Comparison of ENCODE assay signal across 41 mouse cellular contexts in genomic region chr10:14666147-14666546, GRCm38 (mm10). TPM values are rescaled to one million over a fixed set of nuclear protein-coding genes. Genes with fewer than 3 reads are reported as not detected.
"Had no signal": no experiment of that assay in that cellular context is flagged by ENCODE, and none has a peak within 500 bp of the region (broad histone marks: within the 10 kb centered on the region; RNA-seq: fewer than 3 reads in every experiment).

No protein-coding gene starts in this region.

- H3K4me2 ChIP-seq: heart, embryonic 13.5 days; heart, embryonic 15.5 days; hindbrain, embryonic 13.5 days; hindbrain, embryonic 15.5 days; kidney, embryonic 15.5 days; limb, embryonic 13.5 days; limb, embryonic 15.5 days; liver, embryonic 12.5 days had no signal

- DNase-seq: forebrain, postnatal 0 days; gastrocnemius, postnatal 14 days; gastrocnemius, postnatal 36 days; heart, adult 11 months; heart, postnatal 36 days; kidney, adult 11 months; kidney, adult 2 months; kidney, adult 9 months; kidney, postnatal 10 days; kidney, postnatal 36 days; layer of hippocampus, adult 9-11 months; layer of hippocampus, postnatal 36 days; left cerebral cortex, postnatal 4 days had no signal

- H3K4me1 ChIP-seq: heart, embryonic 13.5 days; heart, embryonic 15.5 days; hindbrain, embryonic 13.5 days; hindbrain, embryonic 15.5 days; kidney, embryonic 15.5 days; limb, embryonic 13.5 days; limb, embryonic 15.5 days; liver, embryonic 12.5 days had no signal

- ATAC-seq: forebrain, postnatal 0 days; hindbrain, postnatal 0 days; intestine, embryonic 16.5 days; liver, embryonic 12.5 days had no signal

- H3K27ac ChIP-seq: heart, embryonic 13.5 days; heart, embryonic 15.5 days; hindbrain, embryonic 13.5 days; hindbrain, embryonic 15.5 days; hindbrain, postnatal 0 days; kidney, embryonic 15.5 days; limb, embryonic 13.5 days; limb, embryonic 15.5 days; liver, embryonic 12.5 days; liver, embryonic 14.5 days had no signal

- H3K9me3 ChIP-seq: heart, embryonic 13.5 days; heart, embryonic 15.5 days; hindbrain, embryonic 13.5 days; hindbrain, embryonic 15.5 days; kidney, embryonic 15.5 days; limb, embryonic 13.5 days; limb, embryonic 15.5 days; liver, embryonic 12.5 days had no signal

- H3K9ac ChIP-seq: forebrain, postnatal 0 days; heart, embryonic 13.5 days; heart, embryonic 15.5 days; hindbrain, embryonic 13.5 days; hindbrain, embryonic 15.5 days; kidney, embryonic 15.5 days; limb, embryonic 13.5 days; limb, embryonic 15.5 days; liver, embryonic 12.5 days; liver, embryonic 14.5 days had no signal

- H3K4me3 ChIP-seq: heart, embryonic 13.5 days; heart, embryonic 15.5 days; hindbrain, embryonic 13.5 days; hindbrain, embryonic 15.5 days; kidney, embryonic 15.5 days; limb, embryonic 13.5 days; limb, embryonic 15.5 days; liver, embryonic 12.5 days had no signal

- H3K27me3 ChIP-seq: heart, embryonic 13.5 days; heart, embryonic 15.5 days; hindbrain, embryonic 13.5 days; hindbrain, embryonic 15.5 days; kidney, embryonic 15.5 days; limb, embryonic 13.5 days; limb, embryonic 15.5 days; liver, embryonic 12.5 days had no signal

RNA-seq across cellular contexts. Expression of gene Nmbr, which starts 39.2 kb away (rescaled TPM):
- total RNA-seq: gastrocnemius, postnatal 14 days; heart, postnatal 36 days had no signal
- polyA plus RNA-seq: gonadal fat pad, adult 2 months; intestine, embryonic 16.5 days; large intestine, adult 2 months; limb, embryonic 11.5 days; limb, embryonic 15.5 days; liver, adult 2 months; liver, embryonic 12.5 days; liver, embryonic 16.5 days had no signal

RNA-seq across cellular contexts. Expression of gene Gje1, which starts 51.9 kb away (rescaled TPM):
- total RNA-seq: forebrain, postnatal 0 days; gastrocnemius, adult 18-20 months; gastrocnemius, adult 8-10 months; gastrocnemius, postnatal 14 days; gastrocnemius, postnatal 36 days; heart, postnatal 36 days; hematopoietic stem cell, adult 5-6 weeks; hindbrain, postnatal 0 days; layer of hippocampus, adult 18-20 months; layer of hippocampus, adult 8-10 months; layer of hippocampus, postnatal 14 days; layer of hippocampus, postnatal 36 days; left cerebral cortex, adult 18-20 months; left cerebral cortex, adult 8-10 months; left cerebral cortex, postnatal 10 days; left cerebral cortex, postnatal 25 days; left cerebral cortex, postnatal 4 days; liver, adult 2 months had no signal
- polyA plus RNA-seq: forebrain, postnatal 0 days; gonadal fat pad, adult 2 months; heart, embryonic 13.5 days; heart, embryonic 15.5 days; hindbrain, embryonic 11.5 days; hindbrain, embryonic 13.5 days; hindbrain, embryonic 15.5 days; hindbrain, postnatal 0 days; intestine, embryonic 14.5 days; intestine, embryonic 16.5 days; kidney, adult 2 months; kidney, embryonic 15.5 days; large intestine, adult 2 months; limb, embryonic 15.5 days; liver, adult 2 months; liver, embryonic 12.5 days; liver, embryonic 14.5 days; liver, embryonic 16.5 days had no signal
